Mouse (Mus musculus): Measurements from ENCODE around the gene Pdhx. TPM values are rescaled to one million over a fixed set of nuclear protein-coding genes. Genes with fewer than 3 reads are reported as not detected.

Gene Pdhx
- polyA plus RNA-seq, 1 experiment from 2014 or later: 46.0 TPM

DNA sequence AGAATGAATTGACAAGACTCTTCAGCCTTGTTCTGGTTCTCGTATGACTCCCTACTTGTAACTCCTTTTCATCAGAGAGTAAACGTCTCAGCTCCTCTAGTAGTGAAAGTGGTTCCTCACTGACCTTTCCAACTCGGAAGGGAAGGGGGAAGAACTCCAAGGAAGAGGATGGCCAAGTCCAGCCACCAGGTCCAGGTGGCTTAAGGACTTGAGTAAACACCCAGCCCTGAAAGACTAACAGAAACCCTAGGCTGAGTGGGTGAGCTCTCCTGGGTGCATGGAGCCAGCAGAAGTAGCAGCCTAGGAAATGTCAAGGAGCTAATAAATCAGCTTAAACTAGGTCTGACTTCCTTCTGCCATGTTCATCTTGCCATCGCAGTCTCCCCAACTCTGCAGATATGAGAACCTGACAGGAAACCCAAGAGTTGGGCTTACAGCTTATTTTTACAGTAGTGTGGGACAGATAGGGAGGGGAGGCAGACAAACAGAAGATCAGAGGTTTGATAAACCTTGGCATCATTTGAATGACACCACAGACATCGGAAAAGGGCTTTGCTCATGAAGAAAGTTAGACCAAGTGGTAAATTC is 97.9 kb downstream of the Pdhx start:
- Histone ChIP-seq H3K4me3 (ENCODE audit: low read depth, low read length) (no peak overlapping the region), H3K36me3 (ENCODE audit: control insufficient read depth, insufficient read depth, low read length) (no peaks in the 10 kb centered on the region), H3K9ac (ENCODE audit: low read depth, low read length) (no peak overlapping the region), H3K9me3 (ENCODE audit: control insufficient read depth, low read length) (no peaks in the 10 kb centered on the region), H3K4me2 (replicated peaks; ENCODE audit: low read depth, low read length) (no peak overlapping the region), H3K27me3 (ENCODE audit: control insufficient read depth, insufficient read depth, low read length) (no peaks in the 10 kb centered on the region), H3K4me1 (replicated peaks; ENCODE audit: control insufficient read depth, insufficient read depth, low read length) (no peaks in the 10 kb centered on the region), H3K27ac (ENCODE audit: low read depth, low read length) (no peak overlapping the region)
- 85% methylated on average over 5 of the region's 5 CpGs for WGBS
- DNase-seq (ENCODE audit: low spot score): no peak
- no peak for ATAC-seq (ENCODE audit: low FRiP score)

DNA sequence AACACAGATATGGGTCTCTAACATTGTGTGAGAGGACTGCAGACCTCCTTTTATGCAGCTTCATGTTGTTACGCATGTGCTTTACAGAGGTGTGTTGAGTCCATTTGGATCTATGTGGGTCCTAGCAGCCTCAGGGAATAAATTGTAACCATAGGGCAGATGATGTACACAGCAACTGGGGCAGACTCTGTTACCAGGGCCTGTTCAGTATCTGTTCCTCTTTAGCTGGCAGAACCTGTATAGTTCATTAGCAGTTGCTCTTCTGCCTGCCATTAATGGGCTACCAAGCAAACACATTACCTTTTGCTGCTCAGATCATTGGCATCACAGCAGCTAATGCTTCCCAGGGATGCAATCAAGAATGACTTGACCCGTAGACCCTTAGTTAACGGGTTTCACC is 100.2 kb downstream of the Pdhx start:
- Histone ChIP-seq H3K27me3 (ENCODE audit: control insufficient read depth, insufficient read depth, low read length) (no peaks in the 10 kb centered on the region), H3K4me3 (ENCODE audit: low read depth, low read length) (no peak overlapping the region), H3K36me3 (ENCODE audit: control insufficient read depth, insufficient read depth, low read length) (no peaks in the 10 kb centered on the region), H3K9ac (ENCODE audit: low read depth, low read length) (no peak overlapping the region), H3K9me3 (ENCODE audit: control insufficient read depth, low read length) (no peaks in the 10 kb centered on the region), H3K4me2 (replicated peaks; ENCODE audit: low read depth, low read length) (no peak overlapping the region), H3K4me1 (replicated peaks; ENCODE audit: control insufficient read depth, insufficient read depth, low read length) (no peaks in the 10 kb centered on the region), H3K27ac (ENCODE audit: low read depth, low read length) (no peak overlapping the region)
- no peak for DNase-seq (ENCODE audit: low spot score)
- 89% methylated on average over 3 of the region's 3 CpGs for WGBS
- ATAC-seq (ENCODE audit: low FRiP score): no peak

DNA sequence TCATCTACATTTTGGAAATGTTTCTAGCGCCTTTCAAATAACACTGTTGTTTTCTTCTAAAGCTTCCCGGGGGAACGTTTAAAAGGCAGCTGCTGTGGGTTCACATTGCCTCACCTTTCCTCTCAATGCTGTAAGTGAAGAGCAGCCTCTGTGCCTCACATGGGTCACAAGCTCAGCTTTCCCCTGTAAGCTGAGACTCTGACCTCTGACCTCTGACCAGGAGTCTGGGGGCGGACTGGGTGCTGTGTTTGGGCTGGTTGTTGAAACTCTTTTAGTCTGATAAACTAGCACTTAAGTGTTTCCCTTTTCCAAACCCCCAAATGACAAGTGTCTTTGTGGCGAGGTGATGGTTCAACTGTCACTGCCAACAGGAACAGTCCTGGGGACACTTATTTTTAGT is 100.7 kb downstream of the Pdhx start:
- H3K27ac ChIP-seq (ENCODE audit: low read depth, low read length): no peak overlapping the region
- no peak overlapping the region for H3K4me3 ChIP-seq (ENCODE audit: low read depth, low read length)
- no peak overlapping the region for H3K4me2 ChIP-seq (replicated peaks; ENCODE audit: low read depth, low read length)
- no peaks in the 10 kb centered on the region for H3K27me3 ChIP-seq (ENCODE audit: control insufficient read depth, insufficient read depth, low read length)
- no peak for ATAC-seq (ENCODE audit: low FRiP score)
- WGBS: 44% methylated on average over 5 of the region's 5 CpGs
- no peak overlapping the region for H3K9ac ChIP-seq (ENCODE audit: low read depth, low read length)
- H3K4me1 ChIP-seq (replicated peaks; ENCODE audit: control insufficient read depth, insufficient read depth, low read length): no peaks in the 10 kb centered on the region
- DNase-seq (ENCODE audit: low spot score): no peak
- no peaks in the 10 kb centered on the region for H3K36me3 ChIP-seq (ENCODE audit: control insufficient read depth, insufficient read depth, low read length)
- no peaks in the 10 kb centered on the region for H3K9me3 ChIP-seq (ENCODE audit: control insufficient read depth, low read length)

DNA sequence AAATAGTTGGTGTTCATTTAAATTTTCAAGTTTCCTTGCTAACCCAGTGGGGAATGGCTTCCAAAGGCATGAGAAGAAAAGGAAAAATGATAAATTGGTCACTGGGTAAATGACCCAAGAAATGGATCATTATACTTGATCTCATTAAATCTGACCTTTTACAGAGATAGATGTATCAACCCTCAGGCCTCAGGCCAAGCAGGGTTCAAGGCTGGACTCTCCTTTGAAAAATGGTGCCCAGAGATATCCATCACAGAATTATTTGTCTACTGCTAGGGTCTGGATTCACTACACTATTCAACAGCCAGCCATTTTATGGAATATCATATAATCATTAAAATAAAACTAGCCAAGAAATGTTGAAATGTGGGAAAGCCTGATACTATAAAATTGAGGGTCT is 101.4 kb downstream of the Pdhx start:
- ATAC-seq (ENCODE audit: low FRiP score) (no peak), DNase-seq (ENCODE audit: low spot score) (no peak)
- no peaks in the 10 kb centered on the region; the same call in 1 of the 2 replicates for H3K9me3 ChIP-seq (ENCODE audit: control insufficient read depth, low read length)
- H3K27me3 ChIP-seq (ENCODE audit: control insufficient read depth, insufficient read depth, low read length): no peaks in the 10 kb centered on the region
- no peaks in the 10 kb centered on the region for H3K36me3 ChIP-seq (ENCODE audit: control insufficient read depth, insufficient read depth, low read length)
- no peak overlapping the region for H3K9ac ChIP-seq (ENCODE audit: low read depth, low read length)
- H3K4me3 ChIP-seq (ENCODE audit: low read depth, low read length): no peak overlapping the region
- no peak overlapping the region for H3K27ac ChIP-seq (ENCODE audit: low read depth, low read length)
- no peak overlapping the region for H3K4me2 ChIP-seq (replicated peaks; ENCODE audit: low read depth, low read length)
- no peaks in the 10 kb centered on the region for H3K4me1 ChIP-seq (replicated peaks; ENCODE audit: control insufficient read depth, insufficient read depth, low read length)

Other genes starting within 250 kb of the Pdhx start
- gene Cd44, start 171.8 kb downstream of the Pdhx start, polyA plus RNA-seq (2014; fragmentation: Nextera tagmentation; extraction: Ambion mirVana): 3.7 and 4.1 TPM in 2 replicates
- 62.3 and 64.3 TPM in 2 replicates for gene Apip, start 162 bp upstream of the Pdhx start, polyA plus RNA-seq (2014; fragmentation: Nextera tagmentation; extraction: Ambion mirVana)
- not detected in 2 replicates for gene Ehf, start 229.8 kb upstream of the Pdhx start, polyA plus RNA-seq (2014; fragmentation: Nextera tagmentation; extraction: Ambion mirVana)